Mouse (Mus musculus) MEL (cell line): ENCODE data around the gene Nme7.

Source experiments
- CHD2 ChIP-seq: IDR thresholded peaks from 2 replicates; pipeline ENCODE4 v1.6.1; 2011; ENCODE audit warnings: low read length, improper control_type of control experiment
- CTCF ChIP-seq, 3 experiments: IDR thresholded peaks in 2 of 3; conservative IDR thresholded peaks in 1 of 3; 2 replicates each; pipeline ENCODE4 v1.5.1; 2011 to 2012; ENCODE audit warnings: low read length in 3 of 3, low read depth in 2 of 3, mild to moderate bottlenecking in 2 of 3, improper control_type of control experiment in 1 of 3, inconsistent platforms in 1 of 3, mixed read lengths in 1 of 3, moderate library complexity in 1 of 3; ENCODE audit not compliant: control insufficient read depth in 1 of 3, insufficient read depth in 1 of 3, poor library complexity in 1 of 3, severe bottlenecking in 1 of 3
- ELF1 ChIP-seq: IDR thresholded peaks from 2 replicates; pipeline ENCODE4 v1.6.1; 2014; ENCODE audit warnings: low read depth, mild to moderate bottlenecking, inconsistent platforms, low read length, improper control_type of control experiment, moderate library complexity
- EP300 ChIP-seq, 2 experiments: IDR thresholded peaks; 2 replicates each; pipeline ENCODE4 v1.6.1; 2011; ENCODE audit warnings: improper control_type of control experiment in 2 of 2, low read length in 2 of 2, low read depth in 1 of 2, mild to moderate bottlenecking in 1 of 2
- HCFC1 ChIP-seq: IDR thresholded peaks from 2 replicates; pipeline ENCODE4 v1.6.1; 2012; ENCODE audit warnings: low read depth, mild to moderate bottlenecking, inconsistent platforms, low read length, improper control_type of control experiment, moderate library complexity
- MXI1 ChIP-seq: IDR thresholded peaks from 2 replicates; pipeline ENCODE4 v1.6.1; 2011; ENCODE audit warnings: mild to moderate bottlenecking, low read depth, low read length, improper control_type of control experiment
- MYB ChIP-seq: IDR thresholded peaks from 2 replicates; pipeline ENCODE4 v1.6.1; 2011; ENCODE audit warnings: mild to moderate bottlenecking, low read depth, low read length, improper control_type of control experiment
- NRF1 ChIP-seq: IDR thresholded peaks from 2 replicates; pipeline ENCODE4 v1.6.1; 2014; ENCODE audit warnings: low read depth, mild to moderate bottlenecking, inconsistent platforms, low read length, improper control_type of control experiment, moderate library complexity; ENCODE audit not compliant: poor library complexity, insufficient read depth, severe bottlenecking
- POLR2AphosphoS5 ChIP-seq: IDR thresholded peaks from 2 replicates; pipeline ENCODE4 v1.6.1; 2012; ENCODE audit warnings: low read depth, borderline replicate concordance, mild to moderate bottlenecking, inconsistent platforms, low read length, moderate library complexity, mixed read lengths
- TAL1 ChIP-seq: IDR thresholded peaks from 2 replicates; pipeline ENCODE4 v1.6.1; 2012; ENCODE audit warnings: mild to moderate bottlenecking, inconsistent platforms, low read length, moderate library complexity, mixed read lengths
- ZMIZ1 ChIP-seq: IDR thresholded peaks from 2 replicates; pipeline ENCODE4 v1.6.1; 2012; ENCODE audit warnings: low read depth, mild to moderate bottlenecking, inconsistent platforms, low read length, improper control_type of control experiment, moderate library complexity

DNA sequence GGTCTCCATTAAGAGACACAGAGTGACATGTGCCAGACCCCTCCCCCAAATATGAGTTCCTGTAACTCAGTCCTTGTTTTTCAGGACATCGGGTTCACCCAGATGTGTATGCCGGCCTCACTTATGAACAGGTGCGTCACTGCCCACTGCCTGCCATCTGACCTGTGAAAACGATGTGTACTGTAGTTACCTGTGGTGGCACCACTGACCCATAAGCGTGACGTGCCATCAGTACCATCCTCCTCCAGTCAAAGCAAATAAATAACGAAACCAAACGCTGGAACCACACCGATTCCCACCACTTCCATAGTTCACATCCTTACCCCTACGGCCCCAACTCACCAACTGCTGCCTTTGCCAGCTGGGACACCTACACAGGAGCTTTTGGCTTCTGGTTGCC is 142.6 kb downstream of the Nme7 start:
- TF ChIP-seq EP300 (IDR thresholded peaks at IDR 0.05; ENCODE audit: low read depth in 1 of 2, low read length in 2 of 2), result no peak
- TF ChIP-seq MXI1, result no peak
- no peak for TF ChIP-seq CTCF (IDR thresholded peaks at IDR 0.05 in 2 of 3, conservative IDR thresholded peaks at IDR 0.05 in 1 of 3; ENCODE audit: control insufficient read depth in 1 of 3, insufficient read depth in 1 of 3, low read depth in 2 of 3, low read length in 3 of 3, poor library complexity in 1 of 3, severe bottlenecking in 1 of 3)
- no peak for TF ChIP-seq HCFC1
- no peak for TF ChIP-seq NRF1
- TF ChIP-seq TAL1, result no peak
- no peak for TF ChIP-seq ZMIZ1
- no peak for TF ChIP-seq MYB
- TF ChIP-seq ELF1, result no peak
- TF ChIP-seq CHD2, result no peak
- TF ChIP-seq POLR2AphosphoS5, result no peak
